Mouse (Mus musculus) urinary bladder, postnatal 36 days (tissue): ENCODE data around the gene Plce1.
A peak's percentile ranks its signal among the peaks of the same experiment; 100 is the strongest.

ENCODE experiments used
- DNase-seq, 2 experiments: peaks; one replicate each; pipeline ENCODE4 v3.0.0; 2022; ENCODE audit warnings: low spot score in 2 of 2, mixed read lengths in 1 of 2

Gene Plce1

GRCm38 (mm10) chr19:38582861-38583260, 102.0 kb downstream of the Plce1 start:
- DNase-seq, result no peak

DNA sequence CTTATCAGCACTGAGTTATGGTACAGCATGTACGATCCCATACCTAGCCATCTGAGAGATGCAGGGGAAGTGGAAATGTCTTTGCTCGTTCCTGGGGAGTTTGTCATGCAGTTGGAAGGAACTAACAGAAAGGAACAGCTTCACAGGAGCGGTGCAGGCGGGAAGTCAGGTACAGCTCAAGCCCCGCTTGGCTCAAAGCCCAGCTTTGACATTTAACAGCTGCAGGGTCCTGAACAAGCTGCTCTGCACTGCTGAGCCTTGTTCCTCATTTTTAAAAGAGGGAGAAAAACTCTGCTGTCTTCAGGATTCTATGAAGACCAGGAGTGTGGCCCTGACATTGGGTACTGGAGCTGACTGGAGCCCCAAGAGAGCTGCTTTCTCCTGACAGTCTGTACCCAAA, 106.7 kb downstream of the Plce1 start:
- DNase-seq, result no peak

DNA sequence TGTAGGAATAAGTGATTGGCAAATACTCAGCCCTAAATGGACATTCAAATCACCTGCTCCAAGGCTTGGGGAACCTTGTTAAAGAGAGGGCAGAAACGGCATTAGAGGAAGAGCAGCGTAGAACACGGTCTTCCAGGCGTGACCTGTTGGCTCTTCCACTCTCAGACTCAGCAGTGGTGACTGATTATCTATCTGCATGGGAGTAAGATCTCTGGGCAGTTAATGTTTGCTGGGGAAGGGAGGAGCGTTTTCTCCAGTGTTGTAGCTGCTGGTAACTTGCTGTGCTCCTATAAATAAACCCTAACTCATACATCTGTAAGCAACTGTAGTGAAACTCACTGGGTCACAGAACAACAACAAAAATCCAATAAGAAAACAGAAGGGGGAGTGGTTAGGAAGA, 108.6 kb downstream of the Plce1 start:
- DNase-seq, result no peak

DNA sequence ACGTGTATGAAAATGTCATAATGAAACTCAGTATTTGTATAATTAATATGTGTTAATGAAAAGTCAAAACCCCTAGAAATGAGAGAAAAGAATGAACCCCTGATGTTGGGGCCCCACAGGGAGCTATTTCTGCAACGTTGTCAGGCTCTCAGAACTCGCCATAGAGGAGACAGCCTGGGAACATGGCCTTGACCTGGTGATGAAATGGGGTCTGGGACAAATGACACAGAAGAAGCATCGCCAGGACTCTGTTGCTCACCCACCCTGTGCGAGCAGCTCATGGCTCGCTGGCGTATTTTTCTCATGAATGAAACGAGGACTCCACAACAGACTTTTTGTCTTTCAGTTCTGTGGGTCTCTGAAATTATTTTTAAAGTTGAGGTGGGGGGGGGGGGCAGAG, 109.0 kb downstream of the Plce1 start:
- no peak for DNase-seq

DNA sequence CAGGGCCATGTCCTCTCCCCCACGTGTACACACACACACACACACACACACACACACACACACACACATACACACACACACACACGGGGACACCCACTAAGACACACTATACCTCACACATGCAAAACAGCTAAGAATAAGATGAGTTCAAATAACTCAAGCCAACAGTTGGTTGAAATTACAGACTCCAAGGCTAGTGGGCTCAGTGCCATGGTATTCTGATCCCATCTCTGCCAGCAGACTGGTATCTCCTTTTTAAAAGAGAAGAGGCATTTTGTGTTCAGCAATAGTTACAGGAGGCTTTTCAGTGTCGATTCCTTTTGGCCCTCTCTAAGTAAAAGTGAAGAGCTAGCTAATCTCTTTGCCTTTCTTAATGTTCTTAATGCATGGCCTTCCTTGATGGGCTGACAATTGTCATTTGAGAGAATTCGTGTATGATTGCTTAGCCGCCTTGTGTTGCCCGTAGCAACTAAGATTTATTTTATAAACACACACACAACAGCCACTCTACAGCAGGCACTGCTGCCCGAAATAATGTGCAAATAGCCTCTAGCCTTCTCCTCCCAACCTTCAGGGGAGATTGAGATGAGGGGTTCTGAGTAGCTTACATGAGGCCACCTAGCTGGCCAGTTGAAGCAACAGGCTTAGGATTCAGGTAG, 111.8 kb downstream of the Plce1 start:
- DNase-seq, result no peak

DNA sequence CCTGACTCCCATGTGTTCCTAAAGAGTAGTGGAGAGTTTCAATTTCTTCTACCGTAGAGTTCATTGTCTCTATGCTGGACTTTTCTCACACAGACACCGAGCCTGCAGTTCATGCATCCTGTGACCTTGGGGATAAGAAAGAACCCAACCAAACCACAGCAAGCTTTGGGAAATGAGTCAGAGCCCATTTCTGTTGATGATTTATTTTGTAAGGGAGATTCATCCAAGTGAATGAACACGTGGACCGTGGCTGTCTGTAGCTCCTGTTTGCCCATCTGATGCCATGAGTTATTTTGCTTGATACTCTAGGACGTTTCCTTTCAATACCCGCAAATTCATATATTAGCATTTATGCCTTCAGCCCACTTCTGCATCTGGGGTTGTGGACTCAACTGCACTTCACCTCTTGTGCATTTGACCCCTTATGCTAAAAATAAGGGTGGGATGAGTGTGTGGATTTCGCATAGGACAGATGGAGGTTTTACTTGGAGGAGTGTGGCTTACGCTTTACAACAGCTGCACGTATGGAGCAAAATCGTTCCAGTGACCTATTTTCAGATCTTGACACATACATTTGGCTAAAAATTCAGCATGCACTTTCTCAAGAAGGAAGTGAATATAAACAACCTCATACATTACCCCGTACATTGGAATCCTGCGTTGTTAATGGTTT, 112.5 kb downstream of the Plce1 start:
- DNase-seq, result no peak

DNA sequence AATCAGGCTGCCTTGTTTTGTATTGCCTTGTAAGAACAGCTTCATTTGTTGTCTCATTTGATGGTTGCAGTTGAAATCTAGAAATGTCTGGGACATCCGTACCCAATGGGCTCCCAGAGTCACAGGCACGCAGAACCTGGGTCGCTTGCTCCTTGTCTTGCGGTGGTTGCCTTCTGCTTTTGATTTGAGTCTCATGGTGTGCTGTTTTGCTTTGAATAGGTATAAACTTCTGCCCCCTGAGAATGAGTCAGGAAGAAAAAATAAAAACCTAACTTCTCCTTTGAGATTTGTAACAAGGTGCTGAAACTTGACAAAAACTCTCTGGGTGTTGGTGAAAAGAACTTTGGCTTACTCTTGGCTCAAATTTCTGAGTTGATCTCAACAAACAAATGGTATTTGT, 115.2 kb downstream of the Plce1 start:
- no peak for DNase-seq

DNA sequence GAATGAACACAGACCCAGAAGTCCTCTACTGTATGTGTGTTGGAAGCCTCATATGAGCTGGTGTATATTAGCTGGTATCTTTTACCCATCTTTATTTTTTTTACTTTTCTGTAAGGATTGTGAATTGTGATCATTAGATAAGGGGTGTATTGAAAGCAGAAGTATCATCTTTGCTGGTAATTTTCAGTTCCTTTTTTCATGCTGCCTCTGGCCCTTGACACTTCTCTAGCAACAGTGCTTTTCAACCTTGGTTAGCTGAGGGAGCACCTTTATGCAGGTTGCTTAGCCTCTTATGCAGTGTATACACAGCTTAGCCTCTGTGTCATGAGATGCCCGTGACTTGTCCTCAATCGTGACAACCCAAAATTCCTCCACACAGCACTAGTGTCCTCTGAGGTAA, 116.5 kb downstream of the Plce1 start:
- no peak for DNase-seq

- no peak for DNase-seq
Measured at GRCm38 (mm10) chr19:38599001-38599400, 118.1 kb downstream of the Plce1 start.

GRCm38 (mm10) chr19:38601127-38601526, 120.2 kb downstream of the Plce1 start:
- DNase-seq, result no peak

DNA sequence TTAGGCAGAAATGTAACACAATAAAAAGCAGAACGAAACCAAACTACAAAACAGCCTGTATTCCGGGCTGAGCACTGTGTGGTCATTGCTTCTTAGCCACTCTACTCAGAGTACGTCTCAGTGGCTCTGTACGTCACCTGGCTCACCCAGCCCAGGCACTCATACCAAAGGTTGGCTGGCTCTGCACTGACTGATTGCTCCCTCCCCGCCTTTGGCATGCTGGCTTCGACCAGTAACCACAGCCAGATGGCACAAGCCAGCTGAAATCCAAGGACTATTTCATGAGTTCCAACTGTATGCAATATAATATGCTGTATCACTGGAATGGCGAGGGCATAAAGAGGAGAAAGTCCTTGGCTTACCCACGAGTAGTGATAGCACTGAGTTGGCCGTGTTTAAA, 121.9 kb downstream of the Plce1 start:
- DNase-seq, result peak; percentile 19 to 67

GRCm38 (mm10) chr19:38607236-38607635, 126.3 kb downstream of the Plce1 start:
- DNase-seq, result no peak

DNA sequence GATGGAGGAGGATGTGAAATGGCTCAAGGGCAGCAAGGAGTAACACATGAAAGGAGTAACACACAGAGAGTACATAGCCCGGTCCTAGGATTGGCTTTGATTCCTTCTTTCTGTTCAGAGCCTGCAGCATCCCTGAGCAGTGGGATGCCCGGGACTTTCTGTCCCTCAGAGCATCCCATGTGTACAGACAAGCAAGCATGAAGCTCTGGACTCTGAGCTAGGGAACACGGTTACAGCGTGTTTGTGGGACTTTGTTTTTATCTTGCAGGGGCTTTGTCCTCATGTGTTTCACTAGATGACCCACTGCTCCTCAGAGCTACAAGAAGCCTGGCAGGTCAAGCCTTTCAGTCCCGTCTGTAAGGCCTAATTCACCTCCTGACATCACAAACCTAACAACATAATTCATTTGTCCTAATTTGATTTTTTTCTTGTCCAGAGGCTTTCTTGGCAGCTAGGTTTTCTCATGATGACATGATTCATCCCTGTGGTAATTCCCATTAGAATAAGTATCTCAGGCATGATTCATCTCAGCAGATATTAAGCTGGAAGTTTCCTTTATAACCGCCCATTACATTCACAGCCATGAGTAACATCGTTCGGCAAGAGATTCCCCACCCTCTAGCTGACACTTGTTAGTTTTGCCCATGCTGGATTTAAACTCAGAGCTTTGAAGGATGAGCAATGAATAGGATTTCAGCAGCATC, 128.2 kb downstream of the Plce1 start:
- no peak for DNase-seq

GRCm38 (mm10) chr19:38610291-38610690, 129.4 kb downstream of the Plce1 start:
- no peak for DNase-seq

- no peak for DNase-seq
Measured at GRCm38 (mm10) chr19:38610809-38611208, 129.9 kb downstream of the Plce1 start.

DNA sequence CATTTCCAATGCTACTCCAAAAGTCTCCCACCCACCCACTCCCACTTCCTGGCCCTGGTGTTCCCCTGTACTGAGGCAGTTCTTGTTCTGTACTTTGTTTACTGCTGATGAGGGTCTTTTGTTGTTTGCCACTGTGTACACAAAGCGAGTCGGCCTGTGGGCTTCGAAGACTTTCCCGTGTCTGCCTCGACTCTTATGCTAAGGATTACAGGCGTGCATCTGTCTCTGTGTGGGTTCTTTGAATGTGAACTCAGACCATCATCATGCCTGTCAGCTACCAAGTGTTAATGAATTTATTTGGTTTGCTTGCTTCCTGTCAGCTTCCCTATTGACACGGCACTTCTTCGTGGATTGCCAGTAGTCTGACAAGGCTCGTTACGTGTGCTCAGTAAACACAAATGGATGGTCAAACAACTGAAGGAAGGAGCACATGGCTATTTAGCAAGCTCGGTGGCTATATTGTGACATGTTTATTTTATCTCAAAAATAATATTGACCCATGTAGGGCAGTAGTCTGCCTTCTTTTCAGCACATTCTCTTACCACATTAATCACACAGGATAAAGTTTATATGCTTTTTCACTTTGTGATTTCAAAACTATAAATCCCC, 133.3 kb downstream of the Plce1 start:
- no peak for DNase-seq

- DNase-seq, result no peak
Measured at GRCm38 (mm10) chr19:38615356-38615755, 134.4 kb downstream of the Plce1 start.

GRCm38 (mm10) chr19:38620134-38620533, 139.2 kb downstream of the Plce1 start:
- DNase-seq, result no peak

DNA sequence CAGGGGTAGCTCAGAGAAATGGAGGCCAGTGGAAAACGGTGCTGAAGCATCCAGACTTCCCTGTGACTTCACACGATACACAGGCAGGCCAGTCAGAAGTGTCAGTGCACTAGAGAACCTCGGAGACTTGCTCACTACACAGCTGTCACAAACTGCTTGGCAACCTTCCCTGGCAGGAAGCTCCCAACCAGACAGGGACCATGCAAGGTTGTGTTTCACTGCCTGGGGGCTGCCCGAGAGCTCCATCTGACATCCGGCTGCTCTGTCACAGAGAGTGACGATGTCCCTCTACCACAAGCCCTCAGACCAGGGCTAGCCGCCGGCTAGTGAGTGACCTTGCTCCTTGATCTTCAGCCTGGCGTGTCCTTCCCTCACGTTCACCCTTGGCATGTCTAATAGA, 140.6 kb downstream of the Plce1 start:
- DNase-seq, result no peak

DNA sequence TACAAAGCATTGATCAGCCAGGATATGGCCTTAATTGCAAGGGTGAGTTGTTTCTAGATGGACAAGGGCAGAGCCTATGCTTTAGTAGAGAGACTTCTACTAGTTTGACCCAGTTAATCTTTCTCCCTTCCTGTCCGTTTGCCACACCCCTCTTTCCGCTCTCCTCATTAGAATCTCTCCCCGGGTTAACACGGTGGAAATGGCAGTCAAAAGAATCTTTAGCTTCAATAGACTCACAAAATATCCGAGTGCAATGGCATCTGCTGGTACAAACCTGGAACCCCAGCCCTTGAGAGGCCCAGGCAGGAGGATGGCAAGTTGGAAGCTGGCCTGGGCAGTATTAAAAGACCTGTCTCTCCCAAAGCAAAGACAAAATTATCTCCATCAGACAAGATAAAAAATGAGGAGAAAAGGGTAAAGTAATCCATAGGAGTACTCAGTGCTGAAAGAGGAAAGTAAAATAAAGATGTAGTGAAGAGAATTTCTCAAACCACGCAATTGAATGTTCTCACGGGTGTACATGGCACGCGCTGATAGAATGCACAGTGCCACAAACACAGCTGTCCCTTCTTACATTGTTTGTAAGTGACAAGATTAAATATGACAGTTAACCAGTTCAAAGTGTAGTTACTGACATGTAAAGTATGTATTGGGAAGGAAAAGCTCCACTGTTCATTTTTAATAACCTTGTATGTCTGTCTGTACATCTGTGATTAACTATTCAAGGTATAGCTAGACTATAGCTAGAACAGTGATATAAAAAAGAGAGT, 145.5 kb downstream of the Plce1 start:
- DNase-seq, result no peak

- no peak for DNase-seq
Measured at GRCm38 (mm10) chr19:38627075-38627768, 146.3 kb downstream of the Plce1 start.
